Mouse (Mus musculus): ENCODE data around the gene Cntn5. TPM values are rescaled to one million over a fixed set of nuclear protein-coding genes. Genes with fewer than 3 reads are reported as not detected.
A peak's percentile ranks its signal among the peaks of the same experiment; 100 is the strongest.

Gene Cntn5
- total and polyA plus RNA-seq, 2 experiments from 2014 or later: 17.6 TPM

GRCm38 (mm10) chr9:10663101-10663500, 241.5 kb downstream of the Cntn5 start:
- no peaks in the 10 kb centered on the region for H3K27me3 ChIP-seq (ENCODE audit: insufficient read depth, low read length)
- TF ChIP-seq CTCF (IDR thresholded peaks at IDR 0.05; ENCODE audit: low read depth): no peak
- no peak overlapping the region for H3K4me2 ChIP-seq (ENCODE audit: low read depth, low read length)
- H3K36me3 ChIP-seq (ENCODE audit: insufficient read depth, low read length): no peaks in the 10 kb centered on the region
- ATAC-seq (no peak), DNase-seq (ENCODE audit: low spot score) (peak; percentile 62)
- no peak overlapping the region for H3K9ac ChIP-seq (replicated peaks; ENCODE audit: low read length)
- H3K4me3 ChIP-seq (ENCODE audit: low read length): no peak overlapping the region
- 49% methylated on average over 2 of the region's 2 CpGs for WGBS
- H3K9me3 ChIP-seq (ENCODE audit: low read length): no peaks in the 10 kb centered on the region
- no peaks in the 10 kb centered on the region for H3K4me1 ChIP-seq (ENCODE audit: insufficient read depth, low read length)
- no peak overlapping the region for H3K27ac ChIP-seq

GRCm38 (mm10) chr9:10659478-10659877, 245.1 kb downstream of the Cntn5 start:
- H3K27ac ChIP-seq: no peak overlapping the region
- H3K4me2 ChIP-seq (ENCODE audit: low read depth, low read length): no peak overlapping the region
- WGBS: 77% methylated on average over 1 of the region's 1 CpGs
- no peak overlapping the region for H3K9ac ChIP-seq (replicated peaks; ENCODE audit: low read length)
- ATAC-seq (no peak), DNase-seq (ENCODE audit: low spot score) (no peak)
- TF ChIP-seq CTCF (IDR thresholded peaks at IDR 0.05; ENCODE audit: low read depth): no peak
- no peaks in the 10 kb centered on the region for H3K36me3 ChIP-seq (ENCODE audit: insufficient read depth, low read length)
- H3K27me3 ChIP-seq (ENCODE audit: insufficient read depth, low read length): no peaks in the 10 kb centered on the region
- no peak overlapping the region for H3K4me3 ChIP-seq (ENCODE audit: low read length)
- H3K9me3 ChIP-seq (ENCODE audit: low read length): no peaks in the 10 kb centered on the region
- no peaks in the 10 kb centered on the region for H3K4me1 ChIP-seq (ENCODE audit: insufficient read depth, low read length)

- Histone ChIP-seq H3K4me2 (ENCODE audit: low read depth, low read length) (no peak overlapping the region), H3K27ac (no peak overlapping the region), H3K4me1 (ENCODE audit: insufficient read depth, low read length) (no peaks in the 10 kb centered on the region), H3K9me3 (ENCODE audit: low read length) (no peaks in the 10 kb centered on the region), H3K36me3 (ENCODE audit: insufficient read depth, low read length) (no peaks in the 10 kb centered on the region), H3K4me3 (ENCODE audit: low read length) (no peak overlapping the region), H3K9ac (replicated peaks; ENCODE audit: low read length) (no peak overlapping the region), H3K27me3 (ENCODE audit: insufficient read depth, low read length) (no peaks in the 10 kb centered on the region)
- 85% methylated on average over 1 of the region's 1 CpGs for WGBS
- DNase-seq (ENCODE audit: low spot score) (no peak), ATAC-seq (no peak)
- TF ChIP-seq CTCF (IDR thresholded peaks at IDR 0.05; ENCODE audit: low read depth): no peak
These were observed 246.5 kb downstream of the Cntn5 start for GRCm38 (mm10) chr9:10658086-10658485.

DNA sequence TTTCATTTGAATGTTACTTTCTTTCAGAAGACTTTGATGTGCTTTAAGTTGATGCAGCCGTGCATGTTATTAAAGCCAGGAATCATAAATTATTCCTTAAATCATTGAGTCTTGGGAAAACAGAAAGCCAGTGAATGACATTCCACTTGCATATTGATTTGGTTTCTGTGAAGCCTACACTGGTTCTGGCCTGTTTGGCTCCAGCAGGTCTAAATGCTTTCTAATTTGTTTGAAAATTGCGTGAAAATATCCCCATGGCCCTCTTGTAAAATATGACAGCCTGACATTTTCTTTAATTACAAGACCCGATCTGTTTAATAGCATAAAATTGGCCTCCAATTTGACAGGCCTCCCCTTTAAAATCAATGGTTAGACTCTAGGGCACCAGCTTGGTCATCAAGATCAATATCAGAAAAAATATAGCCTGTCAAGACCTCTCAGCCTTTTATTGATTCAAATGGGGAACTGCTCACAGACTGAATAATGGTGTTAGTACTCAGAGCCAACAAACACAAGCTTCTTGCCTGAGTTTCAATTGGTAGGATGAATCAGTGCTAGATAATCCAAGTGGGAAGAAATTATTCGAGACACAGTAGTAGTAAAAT, 247.3 kb downstream of the Cntn5 start:
- Histone ChIP-seq H3K4me2 (ENCODE audit: low read depth, low read length) (no peak overlapping the region), H3K4me3 (ENCODE audit: low read length) (no peak overlapping the region), H3K36me3 (ENCODE audit: insufficient read depth, low read length) (no peaks in the 10 kb centered on the region), H3K27ac (no peak overlapping the region), H3K27me3 (ENCODE audit: insufficient read depth, low read length) (no peaks in the 10 kb centered on the region), H3K4me1 (ENCODE audit: insufficient read depth, low read length) (no peaks in the 10 kb centered on the region), H3K9ac (replicated peaks; ENCODE audit: low read length) (no peak overlapping the region), H3K9me3 (ENCODE audit: low read length) (no peaks in the 10 kb centered on the region)
- no peak for TF ChIP-seq CTCF (IDR thresholded peaks at IDR 0.05; ENCODE audit: low read depth)
- WGBS: 68% methylated on average over 4 of the region's 4 CpGs
- DNase-seq (ENCODE audit: low spot score) (no peak), ATAC-seq (no peak)

- Histone ChIP-seq H3K4me2 (ENCODE audit: low read depth, low read length) (no peak overlapping the region), H3K4me3 (ENCODE audit: low read length) (no peak overlapping the region), H3K36me3 (ENCODE audit: insufficient read depth, low read length) (no peaks in the 10 kb centered on the region), H3K27me3 (ENCODE audit: insufficient read depth, low read length) (no peaks in the 10 kb centered on the region), H3K9me3 (ENCODE audit: low read length) (no peaks in the 10 kb centered on the region), H3K4me1 (ENCODE audit: insufficient read depth, low read length) (no peaks in the 10 kb centered on the region), H3K9ac (replicated peaks; ENCODE audit: low read length) (no peak overlapping the region), H3K27ac (no peak overlapping the region)
- no peak for TF ChIP-seq CTCF (IDR thresholded peaks at IDR 0.05; ENCODE audit: low read depth)
- 83% methylated on average over 1 of the region's 1 CpGs for WGBS
- no peak for ATAC-seq
- DNase-seq (ENCODE audit: low spot score): no peak
These were observed 253.9 kb downstream of the Cntn5 start for GRCm38 (mm10) chr9:10650632-10651031.

- no peak overlapping the region for H3K9ac ChIP-seq (replicated peaks; ENCODE audit: low read length)
- DNase-seq (ENCODE audit: low spot score) (no peak), ATAC-seq (no peak)
- no peak overlapping the region for H3K4me2 ChIP-seq (ENCODE audit: low read depth, low read length)
- H3K27me3 ChIP-seq (ENCODE audit: insufficient read depth, low read length): no peaks in the 10 kb centered on the region
- no peak overlapping the region for H3K4me3 ChIP-seq (ENCODE audit: low read length)
- TF ChIP-seq CTCF (IDR thresholded peaks at IDR 0.05; ENCODE audit: low read depth): no peak
- WGBS: 65% methylated on average over 5 of the region's 5 CpGs
- no peaks in the 10 kb centered on the region for H3K9me3 ChIP-seq (ENCODE audit: low read length)
- no peaks in the 10 kb centered on the region for H3K36me3 ChIP-seq (ENCODE audit: insufficient read depth, low read length)
- H3K4me1 ChIP-seq (ENCODE audit: insufficient read depth, low read length): no peaks in the 10 kb centered on the region
- H3K27ac ChIP-seq: no peak overlapping the region
These were observed 258.6 kb downstream of the Cntn5 start for GRCm38 (mm10) chr9:10645951-10646350.

GRCm38 (mm10) chr9:10645045-10645830, 259.3 kb downstream of the Cntn5 start:
- Histone ChIP-seq H3K4me2 (ENCODE audit: low read depth, low read length) (no peak overlapping the region), H3K9me3 (ENCODE audit: low read length) (no peaks in the 10 kb centered on the region), H3K4me3 (ENCODE audit: low read length) (no peak overlapping the region), H3K36me3 (ENCODE audit: insufficient read depth, low read length) (no peaks in the 10 kb centered on the region), H3K27me3 (ENCODE audit: insufficient read depth, low read length) (no peaks in the 10 kb centered on the region), H3K4me1 (ENCODE audit: insufficient read depth, low read length) (no peaks in the 10 kb centered on the region), H3K9ac (replicated peaks; ENCODE audit: low read length) (no peak overlapping the region), H3K27ac (no peak overlapping the region)
- DNase-seq (ENCODE audit: low spot score) (peak; percentile 46), ATAC-seq (no peak; the same call in 1 of the 2 replicates)
- TF ChIP-seq CTCF (IDR thresholded peaks at IDR 0.05; ENCODE audit: low read depth): no peak
- 55% methylated on average over 7 of the region's 7 CpGs for WGBS
